In the genomic region with DNA sequence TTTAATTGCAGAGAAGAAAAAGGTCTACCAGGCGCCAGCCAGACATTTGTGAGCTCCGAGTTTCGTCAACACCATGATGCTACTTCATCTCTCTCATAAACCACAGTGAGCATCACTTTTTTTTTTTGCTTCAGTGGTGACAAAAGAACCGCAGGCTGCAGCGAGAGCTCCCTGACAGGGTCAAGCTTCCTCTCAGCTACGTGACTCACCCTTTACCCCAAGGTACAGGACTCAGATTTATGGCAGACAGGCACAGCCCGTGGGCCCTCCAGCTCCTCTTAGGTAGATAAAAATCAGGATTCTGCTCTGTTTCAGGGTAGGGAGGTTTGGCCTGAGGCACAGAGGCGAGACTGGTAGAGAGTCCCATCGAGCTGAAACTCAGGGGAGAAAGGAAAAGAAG, we compare ENCODE assay signal across 18 mouse cellular contexts.
DNase-seq lines count a peak whose midpoint lies in the region; ATAC-seq and TF ChIP-seq lines count a peak whose summit lies in the region.
"Had no signal": no experiment of that assay in that cellular context is flagged by ENCODE, and none has a peak within 500 bp of the region (broad histone marks: within the 10 kb centered on the region; RNA-seq: fewer than 3 reads in every experiment).

No protein-coding gene starts in this region.

- peaks cover 2% of the 10 kb centered on the region for H3K9me3 ChIP-seq in forebrain, embryonic 10.5 days
- H3K9me3 ChIP-seq in forebrain, postnatal 0 days (ENCODE audit: low read length) = no peaks in the 10 kb centered on the region
- H3K9me3 ChIP-seq in intestine, embryonic 16.5 days (ENCODE audit: control insufficient read depth, low read length) = no peaks in the 10 kb centered on the region
- H3K9me3 ChIP-seq: G1E; hindbrain, embryonic 15.5 days; limb, embryonic 15.5 days; midbrain, embryonic 12.5 days had no signal

- no peak for DNase-seq in forebrain, embryonic 10.5 days (ENCODE audit: extremely low spot score, low spot score)
- DNase-seq in forebrain, postnatal 0 days = no peak
- peak; percentile 63 for DNase-seq in 3134 (ENCODE audit: extremely low read depth, insufficient read length, low spot score)
- DNase-seq in MN1 (ENCODE audit: low spot score) = peak; percentile 59
- DNase-seq in heart, postnatal 10 days = no peak
- DNase-seq in ovary, postnatal 36 days (ENCODE audit: low spot score) = no peak
- no peak for DNase-seq in cerebellum, adult 11-12 months
- DNase-seq: cerebellum, adult 11 months; kidney, adult 18-20 months; kidney, postnatal 25 days; thymus, postnatal 14 days had no signal

- TF ChIP-seq CTCF in forebrain, postnatal 0 days (IDR thresholded peaks at IDR 0.05; ENCODE audit: low read depth) = no peak

- intact Hi-C loops in heart, postnatal 10 days (cut with DNase I) = no loop called here

- H3K4me1 ChIP-seq in forebrain, embryonic 10.5 days = peaks cover 19% of the 10 kb centered on the region
- H3K4me1 ChIP-seq in forebrain, postnatal 0 days (ENCODE audit: insufficient read depth) = peaks cover 5% of the 10 kb centered on the region
- peaks cover 12% of the 10 kb centered on the region; the same call in 1 of the 2 replicates for H3K4me1 ChIP-seq in intestine, embryonic 16.5 days (ENCODE audit: control insufficient read depth, insufficient read depth, low read length)
- H3K4me1 ChIP-seq: limb, embryonic 15.5 days; midbrain, embryonic 12.5 days had no signal

- H3K36me3 ChIP-seq in forebrain, embryonic 10.5 days (replicated peaks) = no peaks in the 10 kb centered on the region
- no peaks in the 10 kb centered on the region for H3K36me3 ChIP-seq in forebrain, postnatal 0 days (ENCODE audit: insufficient read depth)
- H3K36me3 ChIP-seq in intestine, embryonic 16.5 days (ENCODE audit: control insufficient read depth, insufficient read depth, low read length) = no peaks in the 10 kb centered on the region
- H3K36me3 ChIP-seq: G1E; hindbrain, embryonic 15.5 days; limb, embryonic 15.5 days; midbrain, embryonic 12.5 days had no signal

- no peak for ATAC-seq in forebrain, postnatal 0 days
- ATAC-seq in intestine, embryonic 16.5 days = peak; percentile 48; the same call in 1 of the 2 replicates
- ATAC-seq: CD4-positive, CD25-positive, alpha-beta regulatory T cell, adult 4 months had no signal

- WGBS in forebrain, embryonic 10.5 days = 83% methylated on average over 9 of the region's 9 CpGs
- WGBS in forebrain, postnatal 0 days = 82% methylated on average over 9 of the region's 9 CpGs
- WGBS in intestine, embryonic 16.5 days = 50% methylated on average over 9 of the region's 9 CpGs

- no peak overlapping the region for H3K9ac ChIP-seq in forebrain, postnatal 0 days
- H3K9ac ChIP-seq in intestine, embryonic 16.5 days (ENCODE audit: low read depth, low read length) = no peak overlapping the region
- H3K9ac ChIP-seq: hindbrain, embryonic 15.5 days; limb, embryonic 15.5 days; midbrain, embryonic 12.5 days had no signal

- no peak overlapping the region for H3K4me3 ChIP-seq in forebrain, embryonic 10.5 days
- H3K4me3 ChIP-seq in forebrain, postnatal 0 days (ENCODE audit: low read depth, low read length) = no peak overlapping the region
- no peak overlapping the region for H3K4me3 ChIP-seq in intestine, embryonic 16.5 days (ENCODE audit: low read length)
- H3K4me3 ChIP-seq: hindbrain, embryonic 15.5 days; limb, embryonic 15.5 days; midbrain, embryonic 12.5 days had no signal

- H3K27ac ChIP-seq in forebrain, embryonic 10.5 days = 0 out of 2 replicates have a peak overlapping the region, but pooled peaks have one; percentile 4
- no peak overlapping the region for H3K27ac ChIP-seq in forebrain, postnatal 0 days (ENCODE audit: low read depth, low read length)
- H3K27ac ChIP-seq in intestine, embryonic 16.5 days (ENCODE audit: low read length) = peak overlapping the region; percentile 21; the same call in 1 of the 2 replicates
- H3K27ac ChIP-seq: hindbrain, embryonic 15.5 days; limb, embryonic 15.5 days; midbrain, embryonic 12.5 days; stomach, postnatal 0 days had no signal

- H3K4me2 ChIP-seq in forebrain, postnatal 0 days (ENCODE audit: low read depth) = no peak overlapping the region
- H3K4me2 ChIP-seq in intestine, embryonic 16.5 days (ENCODE audit: low read depth, low read length) = no peak overlapping the region
- H3K4me2 ChIP-seq: hindbrain, embryonic 15.5 days; limb, embryonic 15.5 days; midbrain, embryonic 12.5 days had no signal

- H3K27me3 ChIP-seq in forebrain, embryonic 10.5 days (ENCODE audit: poor library complexity, severe bottlenecking) = no peaks in the 10 kb centered on the region
- H3K27me3 ChIP-seq in forebrain, postnatal 0 days (ENCODE audit: insufficient read depth, low read length) = no peaks in the 10 kb centered on the region
- H3K27me3 ChIP-seq in intestine, embryonic 16.5 days (replicated peaks; ENCODE audit: control insufficient read depth, insufficient read depth, low read length) = no peaks in the 10 kb centered on the region
- H3K27me3 ChIP-seq: hindbrain, embryonic 15.5 days; limb, embryonic 15.5 days; midbrain, embryonic 12.5 days had no signal

Comparison
In these comparisons a context has a peak if more than half of its experiments do, and no peak if none do; other contexts are left out.
1. DNase-seq: peak in 3134 (single experiment) and MN1 (single experiment); none in forebrain, embryonic 10.5 days (single experiment), forebrain, postnatal 0 days (single experiment), heart, postnatal 10 days (0 of 2), ovary, postnatal 36 days (single experiment) and cerebellum, adult 11-12 months (single experiment).